Mouse (Mus musculus) ovary, postnatal 10 days (tissue): Measurements from ENCODE around the gene Dhrs9.

Experiments
- DNase-seq: peaks from one replicate; pipeline ENCODE4 v3.0.0; 2022; ENCODE audit warnings: low spot score

The Dhrs9 gene

DNA sequence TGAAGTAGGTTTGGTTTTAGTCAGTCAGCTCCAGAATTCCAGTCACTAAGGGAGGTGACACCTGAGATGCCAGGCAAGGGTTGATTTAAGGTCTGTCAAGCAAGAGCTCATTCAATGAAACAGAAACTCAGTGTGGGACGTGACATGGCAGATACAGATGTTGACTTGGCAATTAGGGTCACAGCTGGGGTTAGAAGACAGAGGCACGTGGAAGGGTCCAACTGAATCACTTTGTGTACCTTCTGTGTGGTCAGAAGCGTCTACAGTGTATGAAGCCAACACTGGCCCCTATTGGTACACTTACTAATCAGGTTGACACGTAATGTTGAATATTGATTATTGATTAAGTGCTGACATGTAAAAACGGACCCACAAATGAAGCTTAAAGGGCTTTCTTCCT is 44.6 kb downstream of the Dhrs9 start:
- DNase-seq = no peak

DNA sequence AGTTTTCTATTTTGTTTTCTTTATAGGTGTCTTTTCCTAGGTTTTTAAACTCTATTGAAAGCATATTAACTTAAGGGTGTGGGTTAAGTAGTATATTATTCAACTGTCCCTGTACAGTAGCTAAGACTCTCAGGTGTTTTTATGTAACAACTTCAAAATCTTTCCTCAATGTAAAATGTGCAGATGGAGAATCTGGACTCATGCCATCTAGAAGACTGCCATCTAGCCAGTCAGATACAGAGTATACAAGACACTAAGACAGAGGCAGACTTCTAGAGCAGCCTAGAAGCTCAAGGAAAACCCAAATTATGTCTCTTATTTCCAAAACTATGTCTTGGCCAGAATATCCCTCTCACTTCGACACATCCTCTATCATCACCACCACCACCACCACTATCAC is 45.8 kb downstream of the Dhrs9 start:
- DNase-seq = no peak

DNA sequence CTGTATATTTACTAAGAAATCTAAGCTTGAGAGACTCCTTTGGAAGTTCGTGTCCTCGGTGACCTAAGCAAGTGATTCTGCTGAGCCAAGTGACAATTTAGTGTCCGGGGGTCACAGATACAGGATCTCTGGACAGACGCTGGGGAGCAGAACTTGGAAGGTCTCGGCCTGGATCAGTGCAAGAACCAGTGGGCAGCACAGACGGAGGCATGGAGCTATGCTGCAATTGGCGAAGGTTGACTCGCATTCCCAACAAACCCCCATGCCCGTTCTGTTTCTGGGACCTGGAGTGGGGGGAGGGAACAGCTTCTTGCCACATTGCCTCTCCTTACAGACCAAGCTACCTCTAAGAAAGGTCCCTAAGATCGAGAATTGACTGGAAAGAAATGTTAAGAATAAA is 46.9 kb downstream of the Dhrs9 start:
- DNase-seq = no peak

DNA sequence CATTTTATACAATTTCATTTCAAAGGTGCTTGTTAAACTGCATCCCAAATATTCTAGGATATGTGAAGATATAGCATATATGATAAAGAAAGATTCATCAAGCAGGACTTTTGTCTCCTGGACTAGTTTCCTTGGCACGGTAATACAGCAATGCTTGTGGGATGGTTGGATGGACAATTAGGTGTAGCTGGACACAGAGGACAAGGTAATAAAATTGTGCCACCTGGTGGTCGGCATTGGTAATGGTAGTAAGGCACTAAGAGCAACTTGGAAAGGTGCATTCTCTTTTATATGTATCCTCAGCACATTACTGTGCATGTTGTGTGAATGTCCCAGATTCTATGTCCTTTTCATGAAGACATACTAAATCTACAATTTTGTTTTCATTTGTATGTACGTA is 47.9 kb downstream of the Dhrs9 start:
- peak; percentile 52 for DNase-seq

DNA sequence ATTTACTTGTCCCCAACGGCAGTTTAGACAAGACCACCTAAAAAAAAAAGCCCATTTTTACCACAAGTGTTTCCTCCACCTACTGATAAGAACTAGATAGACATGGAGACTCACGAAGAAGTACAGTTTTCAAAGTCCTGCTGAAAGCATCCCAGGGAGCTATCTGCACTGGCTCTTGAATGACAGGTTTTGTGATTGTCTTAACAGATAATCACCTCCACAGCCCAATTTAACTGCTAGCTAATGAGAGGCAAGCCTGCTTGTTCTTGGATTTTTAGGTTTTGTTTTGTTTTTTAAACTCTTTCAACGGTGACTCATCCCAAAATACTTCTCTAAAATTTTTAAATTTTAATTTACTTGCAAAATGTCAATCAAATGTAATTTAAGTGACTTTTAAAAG is 61.4 kb downstream of the Dhrs9 start:
- no peak for DNase-seq

DNA sequence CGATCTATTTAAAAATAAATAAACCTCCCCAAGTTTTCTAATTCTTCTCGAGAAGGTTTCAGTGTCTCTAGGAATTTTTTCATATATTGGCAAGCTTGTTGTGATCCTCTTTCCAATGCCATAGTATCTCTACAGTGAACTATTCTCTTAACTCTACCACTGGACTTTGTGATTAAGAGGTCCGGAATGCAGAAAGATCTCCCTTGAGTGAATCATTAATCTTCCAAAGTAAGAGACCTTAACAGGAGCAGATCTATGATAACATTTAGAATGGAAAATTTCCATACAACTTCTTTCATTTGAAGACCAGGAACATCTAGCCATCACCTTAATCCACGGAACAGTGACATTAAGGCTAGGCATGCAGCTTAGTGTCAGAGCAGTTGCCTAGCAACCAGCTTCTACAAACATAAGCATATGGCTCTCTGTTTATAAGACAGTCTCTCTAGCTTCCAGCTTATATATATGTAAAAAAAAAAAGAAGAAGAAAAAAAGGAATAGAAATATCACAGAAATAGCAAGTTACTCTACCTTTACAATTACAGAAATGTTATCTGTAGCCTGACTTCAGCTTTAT is 65.7 kb downstream of the Dhrs9 start:
- DNase-seq = no peak

DNA sequence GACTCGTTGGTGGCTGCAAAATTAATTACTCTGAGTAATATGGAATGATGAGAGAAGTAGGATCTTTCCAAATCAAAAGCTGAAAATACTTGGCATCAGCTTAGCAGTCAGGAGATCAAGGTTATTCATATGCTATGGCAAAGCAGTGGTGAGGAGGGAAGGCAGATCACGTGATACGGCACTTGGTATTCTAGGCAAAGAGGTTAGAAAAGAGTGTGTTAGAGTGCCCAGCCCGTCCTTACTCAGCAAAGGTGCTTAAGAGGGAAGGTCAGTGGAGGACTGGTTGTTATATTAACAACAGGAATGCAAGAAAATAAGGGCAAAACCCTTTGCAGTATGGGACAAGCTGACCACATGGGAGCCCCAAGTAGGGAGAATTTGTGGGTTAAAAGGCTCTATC is 68.3 kb downstream of the Dhrs9 start:
- no peak for DNase-seq

DNA sequence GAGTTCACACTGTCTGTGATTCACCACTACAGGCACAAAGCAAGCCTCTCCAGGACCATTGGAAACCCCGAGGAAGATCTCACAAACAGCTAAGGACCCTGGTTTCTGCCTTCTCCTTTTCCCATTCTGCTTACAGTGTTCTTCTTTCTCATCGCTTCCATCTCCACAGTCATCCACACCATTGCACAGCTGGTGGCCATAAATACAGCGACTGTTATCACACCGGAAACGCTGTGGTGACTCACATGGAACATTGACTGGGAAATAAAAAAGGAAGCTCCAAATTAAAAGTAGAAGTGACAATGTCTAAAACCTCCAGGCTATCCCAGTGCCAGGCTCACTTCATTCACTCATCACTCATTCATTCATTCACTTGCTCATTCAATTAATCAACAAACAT is 70.9 kb downstream of the Dhrs9 start:
- DNase-seq = no peak
